Mouse (Mus musculus): ENCODE measurements around the gene N4bp3.
"Not testable (repeated sequence)": the region's sequence is repeated elsewhere in the genome, so short reads cannot be mapped to it uniquely, and the experiment has no call there.

DNA sequence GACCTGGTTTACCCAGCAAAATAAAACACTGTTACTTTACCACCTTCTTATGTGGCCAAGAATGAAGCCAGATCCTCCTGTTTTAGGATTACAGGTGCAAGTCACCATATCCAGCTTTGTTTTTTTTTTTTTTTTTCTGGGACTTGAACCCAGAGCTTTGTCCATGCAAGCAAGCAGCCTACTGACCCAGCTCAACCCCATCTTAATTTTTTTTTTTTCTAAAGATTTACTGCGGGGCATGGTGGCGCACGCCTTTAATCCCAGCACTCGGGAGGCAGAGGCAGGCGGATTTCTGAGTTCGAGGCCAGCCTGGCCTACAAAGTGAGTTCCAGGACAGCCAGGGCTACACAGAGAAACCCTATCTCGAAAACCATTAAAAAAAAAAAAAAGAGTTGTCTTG is 34.5 kb downstream of the N4bp3 start:
- not testable (repeated sequence) for TF ChIP-seq CTCF (IDR thresholded peaks at IDR 0.05; ENCODE audit: control insufficient read depth, insufficient read depth, insufficient read length); CEBPB (IDR thresholded peaks at IDR 0.05; ENCODE audit: low read depth); USF1 (IDR thresholded peaks at IDR 0.05; ENCODE audit: low read depth); MYOD1 (IDR thresholded peaks at IDR 0.05; ENCODE audit: control insufficient read depth, insufficient read length, low read depth); MYOG (IDR thresholded peaks at IDR 0.05; ENCODE audit: control insufficient read depth, extremely low read depth, insufficient read length); MAX (IDR thresholded peaks at IDR 0.05)

All from C2C12 (cell line).